Mouse (Mus musculus) cortical plate, adult 2 months (tissue): ENCODE data around the gene Tspan14. TPM values are rescaled to one million over a fixed set of nuclear protein-coding genes. Genes with fewer than 3 reads are reported as not detected.

Experiments used
- H3K27ac ChIP-seq: fragments of 200-500 bp; 2 replicates; pipeline ENCODE4 v1.5.1; 2012; ENCODE audit warnings: low read length, control low read depth, inconsistent platforms; ENCODE audit not compliant: insufficient read depth
- H3K4me1 ChIP-seq: fragments of 200-500 bp; 2 replicates; pipeline ENCODE4 v1.6.1; 2011; ENCODE audit warnings: low read length; ENCODE audit not compliant: control insufficient read depth, insufficient read depth
- H3K4me3 ChIP-seq: fragments of 200-500 bp; 2 replicates; pipeline ENCODE4 v1.5.1; 2011; ENCODE audit warnings: mild to moderate bottlenecking, low read length, control low read depth; ENCODE audit not compliant: insufficient read depth
- CTCF ChIP-seq: fragments of 200-500 bp; IDR thresholded peaks from 2 replicates; pipeline ENCODE4 v1.5.1; 2011; ENCODE audit warnings: mild to moderate bottlenecking, control low read depth, low read length; ENCODE audit not compliant: insufficient read depth; ENCODE audit errors: extremely low read depth
- POLR2A ChIP-seq: fragments of 200-500 bp; IDR thresholded peaks from 2 replicates; pipeline ENCODE4 v1.6.1; 2011; ENCODE audit warnings: mild to moderate bottlenecking, low read length, control low read depth; ENCODE audit not compliant: insufficient read depth; ENCODE audit errors: extremely low read depth
- polyA plus RNA-seq: library from polyadenylated mRNA; depleted of rRNA; stranded (reverse); fragments of >200 nt; gene quantifications from 2 replicates; pipeline ENCODE4 v1.2.3, GENCODE M21; 2012

The Tspan14 gene
- polyA plus RNA-seq, 1 experiment: 61.0 TPM

DNA sequence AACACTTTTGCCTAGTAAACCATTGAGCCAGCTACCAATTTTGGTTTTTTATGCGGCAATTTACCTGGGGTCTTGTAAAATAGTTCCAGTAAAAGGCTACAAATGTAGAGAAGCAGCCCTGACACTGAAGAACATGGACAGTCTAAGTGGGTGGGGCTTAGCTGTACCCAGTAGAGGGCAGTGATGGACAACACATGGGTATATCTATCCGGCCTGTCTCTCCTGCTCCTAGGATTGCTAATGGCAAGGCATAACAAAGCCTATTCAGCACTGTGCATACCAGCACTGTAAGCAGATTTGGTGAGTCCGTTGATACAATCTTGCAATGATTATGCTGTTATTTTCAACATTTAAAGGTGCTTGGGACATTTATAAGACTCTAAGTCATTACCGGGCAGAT, 12.4 kb upstream of the Tspan14 start:
- no peak overlapping the region for H3K27ac ChIP-seq
- H3K4me1 ChIP-seq: no peaks in the 10 kb centered on the region
- TF ChIP-seq POLR2A (no peak), CTCF (peak; percentile 75)
- H3K4me3 ChIP-seq: no peak overlapping the region

DNA sequence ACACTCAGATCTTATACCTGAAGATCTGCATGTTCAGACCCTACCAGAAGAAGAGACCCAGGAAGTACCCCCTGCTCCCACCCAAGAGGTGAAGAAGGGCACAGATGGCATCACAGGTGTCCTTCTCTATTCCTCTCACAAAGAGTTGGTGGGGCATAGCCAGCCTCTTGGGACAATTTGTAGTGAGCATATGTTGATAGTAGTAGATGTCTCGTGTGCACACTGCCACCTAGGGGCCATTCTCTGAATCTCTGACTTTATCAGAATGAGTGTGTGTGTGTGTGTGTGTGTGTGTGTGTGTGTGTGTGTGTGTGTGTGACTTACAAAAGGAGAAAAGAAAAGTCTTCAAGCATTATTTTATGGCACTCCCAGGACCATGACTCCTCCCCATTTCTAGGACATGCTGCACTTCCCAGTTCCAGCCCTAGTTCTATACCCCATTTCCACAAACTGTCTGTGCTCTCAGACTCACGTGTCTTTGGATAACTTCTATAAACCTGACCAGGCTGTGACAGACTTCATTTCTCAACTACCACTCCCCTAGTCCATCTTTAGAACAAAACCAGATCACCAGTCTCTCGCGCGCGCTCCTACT, 8.6 kb upstream of the Tspan14 start:
- H3K27ac ChIP-seq: no peak overlapping the region
- no peak for TF ChIP-seq POLR2A
- peak; percentile 71 for TF ChIP-seq CTCF
- H3K4me1 ChIP-seq: no peaks in the 10 kb centered on the region
- no peak overlapping the region for H3K4me3 ChIP-seq

DNA sequence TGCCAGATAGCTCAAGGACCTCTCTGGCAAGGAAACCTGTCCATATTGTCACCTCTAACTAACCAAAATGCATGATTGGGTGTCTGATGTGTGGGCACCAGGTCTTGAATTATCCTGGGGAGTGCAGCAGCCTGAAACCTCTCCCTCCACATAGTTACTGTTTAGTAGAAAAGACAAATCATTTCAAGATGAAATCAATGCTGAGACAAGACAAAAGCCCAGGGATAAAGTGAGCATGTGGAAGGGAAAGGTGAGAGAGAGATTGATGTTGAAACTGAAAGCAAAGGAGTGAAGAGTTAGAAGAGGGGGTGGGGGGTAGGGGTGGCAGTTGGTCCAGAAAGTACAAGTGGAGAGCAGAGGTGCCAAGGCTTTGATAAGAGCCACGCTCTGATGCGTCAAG, 1.4 kb upstream of the Tspan14 start:
- peaks cover 9% of the 10 kb centered on the region; the same call in 1 of the 2 replicates for H3K4me1 ChIP-seq
- H3K4me3 ChIP-seq: no peak overlapping the region; the same call in 1 of the 2 replicates
- no peak overlapping the region for H3K27ac ChIP-seq
- no peak for TF ChIP-seq CTCF
- no peak for TF ChIP-seq POLR2A

DNA sequence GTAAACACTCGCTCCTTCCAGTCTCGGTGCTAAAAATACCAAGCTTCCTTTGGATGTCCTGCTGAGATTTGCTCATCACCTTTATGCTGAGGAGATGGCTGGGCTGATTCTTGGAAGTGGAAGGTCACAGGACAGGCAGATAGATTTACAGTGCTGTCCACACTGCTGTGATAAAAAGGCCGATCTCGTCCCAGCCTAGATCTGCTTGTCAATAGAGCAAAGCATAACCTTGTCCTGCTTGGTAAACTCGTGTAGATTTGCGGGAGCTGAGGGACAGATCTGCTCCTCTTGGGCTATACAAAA, 942 bp upstream of the Tspan14 start:
- Histone ChIP-seq H3K27ac (peak overlapping the region; percentile 49; the same call in 1 of the 2 replicates), H3K4me1 (peaks cover 9% of the 10 kb centered on the region; the same call in 1 of the 2 replicates), H3K4me3 (peak overlapping the region; percentile 97)
- TF ChIP-seq POLR2A: no peak
- TF ChIP-seq CTCF: no peak

DNA sequence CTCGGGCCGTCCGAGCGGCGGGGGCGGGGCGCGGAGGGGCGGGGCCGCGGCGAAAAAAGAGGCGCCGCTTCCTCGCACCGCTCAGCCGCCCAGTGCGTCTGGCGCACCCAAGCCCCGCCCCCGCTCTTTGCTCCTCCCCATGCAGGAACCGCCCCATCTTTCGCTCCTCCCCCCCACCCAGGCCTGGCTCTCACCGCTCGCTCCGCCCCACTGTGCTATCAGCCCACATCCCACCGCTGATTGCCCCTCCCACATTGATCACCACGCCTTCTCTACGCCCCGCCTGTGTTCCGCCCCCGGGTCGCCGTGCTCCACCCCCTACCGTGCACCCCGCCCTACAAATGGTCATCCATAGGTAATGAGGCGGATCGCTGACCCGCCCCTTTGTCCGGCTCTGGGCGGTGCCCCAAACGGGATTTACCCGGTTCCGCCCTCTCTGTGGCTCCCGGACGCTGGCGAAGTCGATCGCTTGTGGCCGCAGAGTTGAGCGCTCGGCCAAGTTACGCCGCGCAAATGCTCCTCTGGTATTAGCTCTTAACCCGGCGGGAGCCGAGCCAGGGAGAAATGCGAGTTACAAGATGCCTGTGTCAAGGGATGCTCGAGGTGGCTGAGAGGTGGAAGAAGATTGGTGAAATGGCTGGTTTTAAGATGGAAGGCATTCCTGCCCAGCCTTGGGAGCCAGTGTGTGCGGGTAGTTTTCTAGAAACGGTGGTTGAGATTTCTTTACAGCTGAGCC, 423 bp upstream of the Tspan14 start:
- peak overlapping the region; percentile 97 for H3K4me3 ChIP-seq
- H3K4me1 ChIP-seq: peaks cover 9% of the 10 kb centered on the region; the same call in 1 of the 2 replicates
- H3K27ac ChIP-seq: peak overlapping the region; percentile 54; the same call in 1 of the 2 replicates
- no peak for TF ChIP-seq CTCF
- TF ChIP-seq POLR2A: peak; percentile 44; the same call in 1 of the 2 replicates

DNA sequence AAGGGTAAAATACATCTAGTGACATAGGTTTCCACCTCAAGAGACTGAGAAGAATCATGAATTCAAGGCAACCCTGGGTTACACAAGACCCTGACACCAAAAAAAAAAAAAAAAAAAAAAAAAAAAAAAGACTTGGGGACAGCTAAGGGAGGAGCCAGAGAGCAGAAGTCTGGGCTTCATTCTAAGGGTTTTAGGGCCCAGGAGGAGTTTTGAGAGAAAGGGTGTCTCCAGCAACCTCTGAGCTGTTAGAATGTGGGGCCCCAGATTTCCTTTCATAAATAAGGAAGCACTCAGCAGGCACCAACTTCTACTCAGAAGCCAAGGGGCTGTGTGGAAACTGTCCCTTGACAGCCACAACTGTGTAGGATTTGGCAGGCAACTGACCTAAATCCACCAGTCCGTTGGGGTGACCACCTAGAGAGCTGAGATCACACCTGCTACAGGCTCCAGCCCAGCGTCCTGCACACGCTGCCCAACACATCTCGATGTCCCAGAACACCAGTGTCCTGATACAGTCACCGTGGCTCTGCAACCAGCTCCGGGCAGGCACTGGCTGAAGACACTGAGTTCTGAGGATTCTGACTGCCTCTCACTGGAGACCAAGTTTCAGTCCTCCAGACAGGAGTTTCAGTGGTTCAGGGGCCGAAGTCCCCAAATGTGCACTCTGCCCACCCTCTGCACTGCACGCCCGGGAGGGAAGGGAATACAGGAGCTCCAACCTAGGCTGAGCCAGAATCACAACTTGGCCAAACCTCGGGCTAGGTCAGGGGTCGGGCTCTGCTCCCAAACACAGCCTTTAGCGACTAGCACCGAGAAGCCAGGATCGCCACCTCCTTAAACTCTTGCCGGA, 875 bp downstream of the Tspan14 start:
- H3K27ac ChIP-seq: peak overlapping the region; percentile 60
- TF ChIP-seq POLR2A: no peak
- H3K4me3 ChIP-seq: peak overlapping the region; percentile 97
- H3K4me1 ChIP-seq: peaks cover 9% of the 10 kb centered on the region; the same call in 1 of the 2 replicates

DNA sequence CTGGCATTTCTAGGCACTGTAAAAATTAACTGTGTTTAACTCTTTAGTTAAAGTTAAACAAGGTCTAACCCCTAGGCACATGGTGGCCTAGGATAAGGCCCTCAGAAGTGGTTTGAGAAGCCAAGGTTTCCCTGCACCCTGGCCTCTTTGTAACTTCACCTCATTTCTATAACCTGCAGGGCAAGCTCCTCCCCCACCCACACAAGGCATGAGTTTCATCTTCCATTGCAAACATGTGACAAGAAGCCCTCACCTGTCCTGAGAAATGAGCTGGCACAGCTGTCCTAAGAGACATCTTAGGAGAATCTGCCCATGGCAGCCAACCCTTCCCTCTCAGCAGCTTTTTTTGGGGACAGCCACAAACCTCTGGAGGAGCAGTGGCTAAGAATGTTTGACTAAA, 1.7 kb downstream of the Tspan14 start:
- Histone ChIP-seq H3K4me3 (peak overlapping the region; percentile 97), H3K27ac (no peak overlapping the region; the same call in 1 of the 2 replicates), H3K4me1 (peaks cover 9% of the 10 kb centered on the region; the same call in 1 of the 2 replicates)
- TF ChIP-seq CTCF: no peak
- no peak for TF ChIP-seq POLR2A

DNA sequence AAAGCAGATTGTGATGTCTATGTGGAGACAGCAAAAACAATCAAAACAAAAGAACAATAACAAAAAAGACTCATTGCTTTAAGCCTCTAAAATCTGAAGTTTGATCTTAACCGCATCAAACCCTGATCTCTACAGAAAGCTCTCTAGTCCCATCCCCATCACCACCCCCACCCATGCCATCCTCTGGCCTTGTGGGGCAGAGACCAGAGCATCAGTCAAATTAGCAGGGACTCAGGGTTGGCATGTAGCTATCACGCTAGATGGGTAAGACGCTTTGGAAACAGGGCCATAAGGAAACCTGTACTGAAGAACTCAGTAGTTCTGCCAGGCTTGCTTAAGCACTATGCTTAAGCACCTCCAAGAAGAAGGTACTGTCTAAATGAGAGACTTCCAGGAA, 2.4 kb downstream of the Tspan14 start:
- no peak for TF ChIP-seq CTCF
- TF ChIP-seq POLR2A: no peak
- H3K27ac ChIP-seq: no peak overlapping the region
- H3K4me3 ChIP-seq: no peak overlapping the region
- peaks cover 10% of the 10 kb centered on the region; the same call in 1 of the 2 replicates for H3K4me1 ChIP-seq

DNA sequence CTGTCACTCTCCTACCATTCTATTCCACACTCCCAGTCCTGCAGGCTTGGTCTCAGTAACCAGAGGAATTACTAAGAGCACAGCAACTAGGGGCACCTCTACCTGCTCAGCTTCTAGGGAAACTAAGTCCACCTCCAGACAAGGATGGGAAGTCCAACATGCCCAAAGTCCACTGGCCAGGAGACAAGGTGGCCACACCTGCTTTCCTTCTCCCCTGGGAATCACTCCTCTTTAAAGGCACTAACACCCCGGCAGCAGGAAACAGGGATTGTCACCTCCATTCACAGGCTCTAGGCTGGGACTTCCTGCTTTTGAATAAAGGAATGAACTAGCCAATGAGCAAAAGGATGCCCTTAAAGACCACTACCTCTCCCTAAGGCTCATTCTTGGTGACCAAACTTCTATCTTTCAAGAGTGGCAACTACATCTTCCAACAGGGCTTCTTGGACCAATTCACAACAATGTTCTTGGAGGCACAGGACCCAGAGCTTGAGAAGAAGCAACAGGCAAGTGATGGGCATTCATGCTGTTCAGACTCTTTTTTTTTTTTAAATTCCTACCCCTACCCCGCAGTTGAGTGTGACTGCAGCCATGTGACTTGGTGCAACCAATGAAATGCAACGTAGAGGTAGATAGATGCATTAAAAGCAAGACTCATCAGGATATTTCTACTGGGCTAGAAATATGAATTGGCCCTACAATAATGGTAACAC, 3.0 kb downstream of the Tspan14 start:
- TF ChIP-seq CTCF (no peak), POLR2A (no peak)
- Histone ChIP-seq H3K27ac (no peak overlapping the region), H3K4me3 (no peak overlapping the region), H3K4me1 (peaks cover 11% of the 10 kb centered on the region; the same call in 1 of the 2 replicates)
